7 mouse cellular contexts compared by ENCODE assay signal in the genomic region with DNA sequence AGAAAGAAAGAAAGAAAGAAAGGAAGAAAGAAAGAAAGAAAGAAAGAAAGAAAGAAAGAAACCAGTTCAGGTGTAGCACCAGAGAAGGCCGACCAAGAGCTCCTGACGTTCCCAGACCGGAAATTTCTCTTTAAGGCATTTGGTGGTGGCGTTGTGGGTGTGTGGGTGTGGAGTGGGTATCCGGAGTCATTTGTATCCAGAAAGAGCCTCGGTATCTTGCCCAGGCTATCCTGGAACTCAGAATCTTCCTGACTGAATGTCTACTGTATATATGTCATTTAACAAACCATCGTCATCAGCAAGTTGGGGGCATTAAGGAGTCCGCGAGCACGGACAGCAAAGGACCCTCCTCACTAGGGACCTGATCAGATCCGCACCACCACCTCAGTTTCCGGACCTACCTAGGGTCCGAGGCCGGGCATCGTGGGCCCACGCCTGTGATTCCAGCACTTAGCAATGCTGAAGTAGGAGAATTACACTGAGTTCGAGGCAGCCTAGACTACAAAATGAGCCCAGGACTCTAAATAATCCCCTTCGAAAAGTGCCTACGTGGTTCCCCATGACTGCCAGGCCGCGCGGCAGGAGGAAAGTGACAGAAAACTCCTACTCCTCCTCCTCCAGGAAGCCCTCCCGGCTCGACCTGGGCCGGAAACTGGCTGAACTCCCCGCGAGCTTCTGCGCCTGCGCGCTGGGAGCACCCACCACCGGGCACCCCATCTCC. TPM values are rescaled to one million over a fixed set of nuclear protein-coding genes. Genes with fewer than 3 reads are reported as not detected.
DNase-seq lines count a peak whose midpoint lies in the region; ATAC-seq and TF ChIP-seq lines count a peak whose summit lies in the region.

No protein-coding gene starts in this region.

- DNase-seq in lung, postnatal 0 days (ENCODE audit: low spot score), result peak; percentile 35
- no peak for DNase-seq in lung, postnatal 10 days
- DNase-seq in embryonic facial prominence, embryonic 14.5 days (ENCODE audit: low spot score), result no peak
- DNase-seq in limb, embryonic 11.5 days (ENCODE audit: low spot score), result no peak
- no peak for DNase-seq in adipocyte (ENCODE audit: low spot score)
- DNase-seq in layer of hippocampus, postnatal 25 days (ENCODE audit: extremely low spot score in 1 of 2, low spot score in 1 of 2), result no peak

- peak overlapping the region; percentile 85 for H3K4me2 ChIP-seq in lung, postnatal 0 days (replicated peaks; ENCODE audit: low read depth, low read length)
- H3K4me2 ChIP-seq in embryonic facial prominence, embryonic 14.5 days (ENCODE audit: low read depth, low read length), result peak overlapping the region; percentile 81
- H3K4me2 ChIP-seq in limb, embryonic 11.5 days (ENCODE audit: low read depth, severe bottlenecking), result peak overlapping the region; percentile 75

- H3K9me3 ChIP-seq in lung, postnatal 0 days (ENCODE audit: low read length), result no peaks in the 10 kb centered on the region
- H3K9me3 ChIP-seq in embryonic facial prominence, embryonic 14.5 days (ENCODE audit: control insufficient read depth, low read length), result no peaks in the 10 kb centered on the region
- no peaks in the 10 kb centered on the region for H3K9me3 ChIP-seq in limb, embryonic 11.5 days (ENCODE audit: control insufficient read depth, low read length)

- peaks cover 4% of the 10 kb centered on the region; the same call in 1 of the 2 replicates for H3K4me1 ChIP-seq in lung, postnatal 0 days (ENCODE audit: insufficient read depth, low read depth, low read length)
- H3K4me1 ChIP-seq in embryonic facial prominence, embryonic 14.5 days (ENCODE audit: control insufficient read depth, insufficient read depth, low read length), result peaks cover 5% of the 10 kb centered on the region; the same call in 1 of the 2 replicates
- H3K4me1 ChIP-seq in limb, embryonic 11.5 days (ENCODE audit: control insufficient read depth, insufficient read depth, low read length), result peaks cover 14% of the 10 kb centered on the region
- peaks cover 6% of the 10 kb centered on the region for H3K4me1 ChIP-seq in small intestine, adult 2 months (ENCODE audit: control insufficient read depth, insufficient read depth, insufficient read length, low read length)

- no peak for TF ChIP-seq CTCF in lung, postnatal 0 days (IDR thresholded peaks at IDR 0.05)
- TF ChIP-seq CTCF in small intestine, adult 2 months (IDR thresholded peaks at IDR 0.05; ENCODE audit: extremely low read depth, insufficient read length, insufficient replicate concordance, low read depth, low read length), result no peak

- no peaks in the 10 kb centered on the region for H3K36me3 ChIP-seq in lung, postnatal 0 days (ENCODE audit: insufficient read depth, low read length)
- 0 out of 2 replicates have a peak, but pooled peaks cover 4% of the 10 kb centered on the region for H3K36me3 ChIP-seq in embryonic facial prominence, embryonic 14.5 days (ENCODE audit: control insufficient read depth, insufficient read depth, low read length)
- no peaks in the 10 kb centered on the region; the same call in 1 of the 2 replicates for H3K36me3 ChIP-seq in limb, embryonic 11.5 days (ENCODE audit: control insufficient read depth, insufficient read depth, low read length)
- H3K36me3 ChIP-seq in small intestine, adult 2 months (ENCODE audit: control insufficient read depth, insufficient read depth, low read length), result peaks cover 4% of the 10 kb centered on the region

- peak overlapping the region; percentile 84 for H3K9ac ChIP-seq in lung, postnatal 0 days (replicated peaks; ENCODE audit: low read depth)
- H3K9ac ChIP-seq in embryonic facial prominence, embryonic 14.5 days (ENCODE audit: low read depth, low read length), result peak overlapping the region; percentile 81
- H3K9ac ChIP-seq in limb, embryonic 11.5 days (ENCODE audit: low read length), result peak overlapping the region; percentile 67

- H3K27me3 ChIP-seq in lung, postnatal 0 days (replicated peaks; ENCODE audit: insufficient read depth, low read length), result no peaks in the 10 kb centered on the region
- H3K27me3 ChIP-seq in embryonic facial prominence, embryonic 14.5 days (replicated peaks; ENCODE audit: control insufficient read depth, insufficient read depth, low read length), result no peaks in the 10 kb centered on the region
- H3K27me3 ChIP-seq in limb, embryonic 11.5 days (ENCODE audit: control insufficient read depth, insufficient read depth, low read length), result no peaks in the 10 kb centered on the region
- H3K27me3 ChIP-seq in small intestine, adult 2 months (ENCODE audit: control insufficient read depth, insufficient read depth, low read length), result no peaks in the 10 kb centered on the region

- WGBS in lung, postnatal 0 days, result under 1% methylated on average over 31 of the region's 31 CpGs
- WGBS in embryonic facial prominence, embryonic 14.5 days, result 4% methylated on average over 30 of the region's 31 CpGs
- 8% methylated on average over 30 of the region's 31 CpGs for WGBS in limb, embryonic 11.5 days
- 1% methylated on average over 31 of the region's 31 CpGs for WGBS in small intestine, adult 2 months

- H3K27ac ChIP-seq in lung, postnatal 0 days (ENCODE audit: low read length), result peak overlapping the region; percentile 68
- peak overlapping the region; percentile 94 for H3K27ac ChIP-seq in embryonic facial prominence, embryonic 14.5 days (replicated peaks; ENCODE audit: low read depth, low read length)
- H3K27ac ChIP-seq in limb, embryonic 11.5 days (replicated peaks; ENCODE audit: low read depth, low read length), result peak overlapping the region; percentile 56; the same call in 1 of the 2 replicates
- H3K27ac ChIP-seq in small intestine, adult 2 months (ENCODE audit: insufficient read depth, low read depth, low read length), result peak overlapping the region; percentile 10

- TF ChIP-seq POLR2A in small intestine, adult 2 months (IDR thresholded peaks at IDR 0.05; ENCODE audit: low read depth, low read length), result no peak

- H3K4me3 ChIP-seq in lung, postnatal 0 days (ENCODE audit: low read depth, low read length), result peak overlapping the region; percentile 74
- H3K4me3 ChIP-seq in embryonic facial prominence, embryonic 14.5 days (ENCODE audit: low read depth, low read length), result peak overlapping the region; percentile 90
- peak overlapping the region; percentile 83 for H3K4me3 ChIP-seq in limb, embryonic 11.5 days (ENCODE audit: low read depth, low read length)
- peak overlapping the region; percentile 94 for H3K4me3 ChIP-seq in small intestine, adult 2 months (ENCODE audit: low read depth, low read length)

- ATAC-seq in lung, postnatal 0 days, result no peak
- no peak for ATAC-seq in embryonic facial prominence, embryonic 14.5 days (ENCODE audit: low read depth)
- ATAC-seq in limb, embryonic 11.5 days (ENCODE audit: insufficient number of reproducible peaks, low FRiP score, low TSS enrichment, low read depth), result no peak

- TF ChIP-seq EP300 in lung, postnatal 0 days (IDR thresholded peaks at IDR 0.05), result no peak

RNA-seq across cellular contexts. Expression of a gene that starts 0.9 kb away (rescaled TPM):
- polyA plus RNA-seq in lung, postnatal 0 days (2015; fragmentation: Nextera tagmentation; extraction: Ambion mirVana), result 63.7 and 68.5 TPM in 2 replicates
- 87.1 and 91.3 TPM in 2 replicates for polyA plus RNA-seq in embryonic facial prominence, embryonic 14.5 days (2014; fragmentation: Nextera tagmentation; extraction: Ambion mirVana)
- 154 and 161 TPM in 2 replicates for polyA plus RNA-seq in limb, embryonic 11.5 days (2014; fragmentation: Nextera tagmentation; extraction: Ambion mirVana)
- 35.9 and 64.7 TPM in 2 replicates for polyA plus RNA-seq in small intestine, adult 2 months (2012; rRNA removed)
- total RNA-seq in layer of hippocampus, postnatal 25 days (2021), result 10 to 100 TPM; 92.7 to 95.6 TPM

RNA-seq across cellular contexts. Expression of a gene that starts 9.7 kb away (rescaled TPM):
- 0.24 and 0.25 TPM in 2 replicates for polyA plus RNA-seq in lung, postnatal 0 days (2015; fragmentation: Nextera tagmentation; extraction: Ambion mirVana)
- 2.9 and 3.4 TPM in 2 replicates for polyA plus RNA-seq in embryonic facial prominence, embryonic 14.5 days (2014; fragmentation: Nextera tagmentation; extraction: Ambion mirVana)
- 3.8 and 3.9 TPM in 2 replicates for polyA plus RNA-seq in limb, embryonic 11.5 days (2014; fragmentation: Nextera tagmentation; extraction: Ambion mirVana)
- 0.90 and 2.9 TPM in 2 replicates for polyA plus RNA-seq in small intestine, adult 2 months (2012; rRNA removed)
- total RNA-seq in layer of hippocampus, postnatal 25 days (2021), result 10 to 100 TPM; 19.4 to 22.4 TPM

RNA-seq across cellular contexts. Expression of a gene that starts 19.8 kb away (rescaled TPM):
- 0.12 and 0.13 TPM in 2 replicates for polyA plus RNA-seq in lung, postnatal 0 days (2015; fragmentation: Nextera tagmentation; extraction: Ambion mirVana)
- 0.42 and 0.58 TPM in 2 replicates for polyA plus RNA-seq in embryonic facial prominence, embryonic 14.5 days (2014; fragmentation: Nextera tagmentation; extraction: Ambion mirVana)
- 0.09 and 0.34 TPM in 2 replicates for polyA plus RNA-seq in limb, embryonic 11.5 days (2014; fragmentation: Nextera tagmentation; extraction: Ambion mirVana)
- polyA plus RNA-seq in small intestine, adult 2 months (2012; rRNA removed), result 0.41 and 24.2 TPM in 2 replicates
- 10 to 100 TPM in 1 of 2 experiments, 1 to 10 TPM in 1; 6.9 to 10.5 TPM for total RNA-seq in layer of hippocampus, postnatal 25 days (2021)

RNA-seq across cellular contexts. Expression of a gene that starts 24.4 kb away (rescaled TPM):
- 3,759 and 4,424 TPM in 2 replicates for polyA plus RNA-seq in lung, postnatal 0 days (2015; fragmentation: Nextera tagmentation; extraction: Ambion mirVana)
- polyA plus RNA-seq in embryonic facial prominence, embryonic 14.5 days (2014; fragmentation: Nextera tagmentation; extraction: Ambion mirVana), result 5,430 and 5,481 TPM in 2 replicates
- polyA plus RNA-seq in limb, embryonic 11.5 days (2014; fragmentation: Nextera tagmentation; extraction: Ambion mirVana), result 3,769 and 3,846 TPM in 2 replicates
- polyA plus RNA-seq in small intestine, adult 2 months (2012; rRNA removed), result 2,725 and 5,728 TPM in 2 replicates
- 100 to 1,000 TPM; 634 to 770 TPM for total RNA-seq in layer of hippocampus, postnatal 25 days (2021)

RNA-seq across cellular contexts. Expression of a gene that starts 32.9 kb away (rescaled TPM):
- polyA plus RNA-seq in lung, postnatal 0 days (2015; fragmentation: Nextera tagmentation; extraction: Ambion mirVana), result 22.7 and 25.5 TPM in 2 replicates
- 41.3 and 49.7 TPM in 2 replicates for polyA plus RNA-seq in embryonic facial prominence, embryonic 14.5 days (2014; fragmentation: Nextera tagmentation; extraction: Ambion mirVana)
- 42.3 and 44.8 TPM in 2 replicates for polyA plus RNA-seq in limb, embryonic 11.5 days (2014; fragmentation: Nextera tagmentation; extraction: Ambion mirVana)
- 21.9 and 32.9 TPM in 2 replicates for polyA plus RNA-seq in small intestine, adult 2 months (2012; rRNA removed)
- 10 to 100 TPM; 87.7 to 94.2 TPM for total RNA-seq in layer of hippocampus, postnatal 25 days (2021)

Comparison
In these comparisons a context has a peak if more than half of its experiments do, and no peak if none do; other contexts are left out.
1. H3K27ac ChIP-seq: peak in every context shown above with its lines; median percentile 94 in embryonic facial prominence, embryonic 14.5 days; 68 in lung, postnatal 0 days; 56 in limb, embryonic 11.5 days; 10 in small intestine, adult 2 months.